Mouse (Mus musculus) erythroid progenitor cell, adult 5-6 weeks (primary cell): ENCODE measurements around the gene Fam214a. TPM values are rescaled to one million over a fixed set of nuclear protein-coding genes. Genes with fewer than 3 reads are reported as not detected.
"Not testable (repeated sequence)": the region's sequence is repeated elsewhere in the genome, so short reads cannot be mapped to it uniquely, and the experiment has no call there.

Experiments
- ATAC-seq: replicated peaks from 2 replicates; pipeline ENCODE4 v1.8.0; 2016; ENCODE audit warnings: moderate number of reproducible peaks, mild to moderate bottlenecking, moderate TSS enrichment, inconsistent platforms; ENCODE audit not compliant: poor library complexity, low FRiP score, severe bottlenecking
- total RNA-seq, 2 experiments: library from RNA; stranded (forward) in 1 of 2; stranded (reverse) in 1 of 2; fragments of 150-400 nt in 1 of 2; fragments of 186-747, 209-891 nt in 1 of 2; gene quantifications; 2 replicates each; pipeline versions ENCODE4 v1.2.3 to v1.2.4; 2015 to 2017; ENCODE audit warnings: low replicate concordance in 2 of 2

Gene Fam214a
- total RNA-seq, 2 experiments from 2014 or later = 2.3 to 4.6 TPM

GRCm38 (mm10) chr9:74977251-74977650 lies 24.6 kb downstream of the Fam214a start:
- ATAC-seq = no peak

DNA sequence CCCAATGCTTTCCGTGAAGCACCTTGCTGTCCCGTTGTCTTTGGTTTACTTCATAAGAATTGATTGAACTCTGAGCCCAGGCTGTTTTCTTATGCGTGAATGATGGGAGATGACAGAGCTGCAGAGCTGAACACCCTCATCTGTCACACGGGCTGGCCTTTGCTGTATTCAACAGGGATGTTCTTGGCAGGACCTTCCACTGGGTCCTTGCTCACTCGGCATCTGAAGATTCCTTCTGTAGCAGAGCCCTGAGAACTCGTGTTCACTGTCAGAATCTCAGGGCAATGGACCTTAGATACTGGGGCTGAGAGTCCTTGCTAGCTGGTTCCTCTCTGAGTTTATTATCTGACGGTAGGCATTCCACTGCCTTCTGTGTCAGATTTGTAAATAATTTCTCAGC lies 25.3 kb downstream of the Fam214a start:
- no peak for ATAC-seq

- no peak for ATAC-seq
Observed at GRCm38 (mm10) chr9:74978868-74979267, 26.2 kb downstream of the Fam214a start.

- no peak for ATAC-seq
Observed at GRCm38 (mm10) chr9:74979371-74979770, 26.7 kb downstream of the Fam214a start.

GRCm38 (mm10) chr9:74979866-74980265 lies 27.2 kb downstream of the Fam214a start:
- no peak for ATAC-seq

DNA sequence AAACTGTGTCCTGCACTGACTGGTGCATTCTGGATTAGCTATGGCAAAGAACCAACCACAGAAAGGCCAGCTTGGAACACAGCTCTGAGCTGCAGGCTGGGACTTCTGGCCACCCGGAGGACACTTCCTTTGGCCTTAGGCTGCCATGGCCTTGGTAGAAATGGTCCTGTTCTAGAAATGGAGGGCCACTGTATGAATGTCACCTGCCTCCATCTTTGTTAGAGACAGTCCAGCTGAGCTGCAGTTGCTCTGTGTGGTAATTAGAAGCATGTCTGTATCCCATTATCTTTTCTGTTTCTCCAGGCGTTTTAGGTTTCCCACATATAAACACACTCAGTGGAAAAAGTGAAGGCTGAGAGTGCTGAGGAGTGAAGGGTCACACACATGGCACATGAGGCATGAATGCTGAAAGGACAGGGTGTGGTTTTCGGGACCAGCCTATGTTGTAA lies 29.0 kb downstream of the Fam214a start:
- ATAC-seq = no peak

- ATAC-seq = no peak
Observed at GRCm38 (mm10) chr9:74982193-74982592, 29.5 kb downstream of the Fam214a start.

- ATAC-seq = not testable (repeated sequence)
Observed at GRCm38 (mm10) chr9:74982722-74983121, 30.0 kb downstream of the Fam214a start.

- no peak for ATAC-seq
Observed at GRCm38 (mm10) chr9:74985173-74985715, 32.6 kb downstream of the Fam214a start.

DNA sequence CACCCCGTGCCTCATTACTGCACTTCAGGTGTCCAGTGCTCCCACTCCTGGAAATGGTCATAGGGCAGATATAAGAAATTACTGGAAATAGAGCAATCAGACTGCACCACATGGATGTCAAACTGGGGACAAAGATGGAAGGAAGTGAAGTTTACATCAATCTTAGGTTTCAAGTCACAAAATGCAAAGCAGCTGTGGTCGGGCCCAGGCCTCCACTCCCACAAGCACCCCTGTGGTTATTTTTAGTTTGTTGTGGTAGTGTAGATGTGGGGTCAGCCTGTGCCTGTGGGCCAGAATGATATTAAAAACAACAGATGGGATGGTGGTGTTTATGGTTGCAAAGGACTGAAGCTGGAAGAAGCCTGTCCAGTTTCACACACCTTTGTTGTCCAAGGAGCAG lies 33.1 kb downstream of the Fam214a start:
- ATAC-seq = no peak

DNA sequence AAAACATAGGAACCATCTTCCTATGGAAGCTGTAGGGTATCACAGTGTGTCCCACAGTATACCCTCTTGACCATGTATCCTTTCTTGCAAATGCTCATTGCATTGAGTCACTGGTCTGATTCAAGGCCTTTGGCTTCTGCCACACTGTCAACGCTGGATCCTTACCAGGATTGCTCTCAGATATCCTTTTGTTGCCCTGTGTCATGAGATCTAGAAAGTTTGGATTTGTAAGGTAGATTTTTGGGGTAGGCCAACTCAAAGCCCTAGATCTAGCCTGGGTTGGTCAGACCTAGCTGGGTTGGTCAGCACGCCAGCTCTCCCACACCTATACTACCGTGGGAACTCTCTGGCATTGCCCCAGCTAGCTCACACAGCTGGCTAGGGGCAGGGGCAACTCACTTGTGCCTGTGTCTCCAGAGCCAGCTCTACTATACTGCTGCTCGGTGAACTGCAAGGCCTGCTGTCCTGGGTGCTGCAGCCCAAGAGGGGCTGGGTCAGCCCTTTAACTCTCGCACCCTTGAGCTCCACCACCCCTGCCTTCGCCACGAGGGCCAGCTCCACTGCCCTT lies 36.3 kb downstream of the Fam214a start:
- ATAC-seq = no peak

DNA sequence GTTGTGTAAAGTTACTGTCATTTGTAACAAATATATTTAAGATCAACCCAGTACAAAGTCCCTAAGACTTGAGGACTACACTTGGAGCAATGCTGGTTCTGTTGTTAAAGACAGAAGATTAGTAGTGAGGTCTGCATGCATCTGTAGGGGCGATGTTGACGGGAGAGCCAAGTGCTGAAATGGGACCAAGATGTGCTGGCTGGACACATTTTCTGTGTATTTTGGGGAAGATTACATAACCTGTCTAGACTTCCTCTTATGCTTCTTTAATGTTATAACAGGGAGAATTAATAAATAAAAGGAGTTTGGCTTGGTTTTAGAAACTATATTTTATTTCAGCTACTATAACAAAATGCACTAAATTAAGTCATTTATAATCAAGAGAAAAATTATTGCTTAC lies 37.3 kb downstream of the Fam214a start:
- no peak for ATAC-seq

- no peak for ATAC-seq
Observed at GRCm38 (mm10) chr9:74994611-74995257, 42.0 kb downstream of the Fam214a start.

DNA sequence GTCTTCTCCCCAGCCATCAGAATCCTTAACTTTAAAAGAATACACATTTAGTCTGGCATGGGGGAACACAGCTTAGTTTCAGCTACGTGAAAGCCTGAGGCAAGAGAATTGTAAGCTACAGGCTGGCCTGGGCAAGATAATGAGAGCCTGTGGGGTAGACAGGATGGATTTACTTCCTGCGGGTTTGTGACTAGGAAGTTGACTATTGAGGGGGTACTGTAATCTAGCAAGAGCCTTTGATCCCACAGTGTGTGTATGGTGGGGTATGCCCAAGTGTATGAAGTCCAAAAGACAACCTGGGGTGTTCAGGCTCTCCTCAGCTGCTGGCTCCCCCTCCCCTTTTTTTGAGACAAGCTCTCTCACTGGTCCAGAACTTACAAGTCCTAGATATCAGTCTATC lies 43.7 kb downstream of the Fam214a start:
- ATAC-seq = no peak

DNA sequence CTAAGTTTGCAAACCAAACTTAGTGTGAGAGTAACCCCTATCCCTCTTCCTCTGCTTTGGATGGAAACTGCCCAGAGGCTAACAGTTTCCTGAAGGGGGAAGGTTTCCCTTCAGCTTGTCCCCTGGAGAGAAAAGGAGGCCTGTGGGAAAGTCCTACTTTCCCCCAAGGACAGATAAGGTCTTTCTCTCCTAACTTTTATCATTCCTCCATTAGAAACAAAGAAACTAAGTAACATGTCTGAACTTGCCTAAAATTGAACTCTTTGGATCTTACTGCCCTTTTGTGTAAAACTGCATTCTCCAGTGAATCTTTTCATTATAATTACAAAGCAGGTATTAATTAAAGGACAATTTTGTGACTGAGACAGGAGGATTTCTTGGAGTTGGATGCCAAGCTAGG lies 45.3 kb downstream of the Fam214a start:
- ATAC-seq = no peak

GRCm38 (mm10) chr9:75001006-75001405 lies 48.3 kb downstream of the Fam214a start:
- no peak for ATAC-seq

- no peak for ATAC-seq
Observed at GRCm38 (mm10) chr9:75001611-75002204, 49.0 kb downstream of the Fam214a start.

GRCm38 (mm10) chr9:75002262-75002661 lies 49.6 kb downstream of the Fam214a start:
- ATAC-seq = no peak

DNA sequence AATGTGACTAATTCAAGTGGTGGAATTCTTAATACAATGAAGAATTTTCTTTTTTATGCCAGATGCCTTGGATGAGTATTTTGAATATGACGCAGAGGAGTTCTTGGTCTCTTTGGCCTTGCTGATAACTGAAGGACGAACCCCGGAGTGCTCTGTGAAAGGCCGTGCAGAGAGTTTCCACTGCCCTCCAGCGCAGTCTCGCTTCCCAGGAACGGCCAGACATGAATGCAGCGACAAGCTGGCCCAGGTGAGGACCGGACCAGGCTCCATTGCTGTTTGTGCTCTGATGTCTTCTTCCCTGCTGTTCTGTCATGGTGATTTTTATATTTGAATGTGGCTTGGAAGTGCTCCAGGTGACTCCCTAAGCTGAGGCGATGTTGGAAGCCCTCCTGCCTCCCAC lies 51.5 kb downstream of the Fam214a start:
- no peak for ATAC-seq

GRCm38 (mm10) chr9:75016591-75016990 lies 63.9 kb downstream of the Fam214a start:
- no peak for ATAC-seq

- ATAC-seq = no peak
Observed at GRCm38 (mm10) chr9:75019181-75019580, 66.5 kb downstream of the Fam214a start.
